Mouse (Mus musculus) brain, embryonic 14.5 days (tissue): Measurements from ENCODE around the gene Cfap97d2.

Experiments
- CTCF ChIP-seq: fragments of 200-500 bp; IDR thresholded peaks from 2 replicates; pipeline ENCODE4 v1.5.1; 2012; ENCODE audit warnings: inconsistent platforms, mild to moderate bottlenecking, moderate library complexity, borderline replicate concordance; ENCODE audit not compliant: insufficient read depth, insufficient read length; ENCODE audit errors: extremely low read depth
- POLR2A ChIP-seq: fragments of 200-500 bp; IDR thresholded peaks from 2 replicates; pipeline ENCODE4 v1.6.1; 2012; ENCODE audit warnings: mild to moderate bottlenecking, inconsistent platforms, borderline replicate concordance; ENCODE audit not compliant: poor library complexity, insufficient read depth, insufficient read length, severe bottlenecking; ENCODE audit errors: extremely low read depth

GRCm38 (mm10) chr8:13695203-13695867 lies 10.4 kb upstream of the Cfap97d2 start:
- TF ChIP-seq POLR2A (no peak), CTCF (no peak)
